Mouse (Mus musculus) liver, embryonic 14.5 days (tissue): ENCODE measurements around the gene Lasp1.

Experiments used
- CTCF ChIP-seq: IDR thresholded peaks from 2 replicates; pipeline ENCODE4 v1.5.1; 2016; ENCODE audit warnings: antibody characterized with exemption, low read depth, control low read depth
- EP300 ChIP-seq: IDR thresholded peaks from 2 replicates; pipeline ENCODE4 v1.6.1; 2016; ENCODE audit warnings: antibody characterized with exemption, low read depth

DNA sequence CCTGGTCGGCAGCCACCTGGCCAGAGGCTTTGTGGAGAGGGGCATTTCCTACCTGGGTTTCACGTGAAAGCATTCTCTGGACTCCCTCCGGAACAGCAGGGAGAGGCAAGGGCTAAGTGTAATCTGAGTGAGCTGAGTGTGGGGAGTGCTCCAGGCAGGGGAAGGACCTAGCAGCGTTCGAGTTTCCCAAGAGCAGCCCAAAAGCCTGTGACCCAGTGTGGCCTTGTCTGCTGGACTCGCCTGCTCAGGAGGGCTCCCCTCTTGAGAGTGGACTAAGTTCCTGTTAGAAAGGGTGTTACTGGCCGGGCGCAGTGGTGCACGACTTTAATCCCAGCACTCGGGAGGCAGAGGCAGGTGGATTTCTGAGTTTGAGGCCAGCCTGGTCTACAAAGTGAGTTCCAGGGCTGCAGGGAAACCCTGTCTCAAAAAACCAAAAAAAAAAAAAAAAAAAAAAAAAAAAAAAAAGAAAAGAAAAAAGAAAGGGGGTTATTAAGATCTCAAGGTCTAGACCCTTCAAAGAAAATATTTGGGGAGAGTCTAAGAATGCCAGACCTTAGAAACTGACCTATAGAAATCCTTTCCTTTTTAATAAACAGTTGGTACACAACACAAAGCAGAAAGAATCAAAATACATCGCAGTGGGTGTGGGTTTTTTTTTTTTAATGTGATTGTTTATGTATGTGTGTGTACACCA lies 40.8 kb downstream of the Lasp1 start:
- TF ChIP-seq CTCF (no peak), EP300 (no peak)
